Mouse (Mus musculus) brain, adult 2 months (tissue): Measurements from ENCODE around the gene Mlycd.
A peak's percentile ranks its signal among the peaks of the same experiment; 100 is the strongest.

Source experiments
- DNase-seq: peaks from one replicate; pipeline ENCODE4 v3.0.0; 2011; ENCODE audit warnings: low read depth, low spot score

Gene Mlycd

DNA sequence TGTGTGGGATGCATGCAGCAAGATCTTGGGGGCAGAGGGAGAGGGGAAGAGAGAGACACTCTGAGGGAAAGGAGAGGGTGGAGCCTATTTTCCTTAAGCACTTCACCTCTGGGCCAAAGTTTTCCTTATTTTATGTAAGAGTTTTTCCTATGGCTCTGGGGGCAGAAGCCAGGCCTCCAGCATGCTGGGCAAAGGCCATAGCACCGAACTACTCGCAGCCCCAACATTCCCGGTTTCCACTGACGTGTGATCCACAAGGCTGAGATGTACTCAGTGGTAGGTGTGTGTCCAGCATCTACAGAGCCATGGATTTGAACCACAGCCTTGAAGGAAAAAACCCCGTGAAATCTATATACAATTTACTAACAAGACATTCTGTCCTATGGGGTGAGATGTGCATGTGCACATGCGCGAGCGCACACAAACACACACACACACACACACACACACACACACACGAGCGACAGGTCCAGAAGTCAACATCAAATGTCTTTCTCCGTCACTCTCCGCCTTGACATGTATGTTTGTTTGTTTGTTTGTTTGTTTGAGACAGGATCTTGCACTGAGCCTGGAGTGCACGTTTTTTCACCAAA is 39.0 kb downstream of the Mlycd start, which contains the start of gene Osgin1:
Osgin1 (plus strand) TSS at position 543 of the 593 bp plus-strand sequence.
- no peak for DNase-seq

- no peak for DNase-seq
These were observed 39.9 kb downstream of the Mlycd start for GRCm38 (mm10) chr8:119434569-119434968.

DNA sequence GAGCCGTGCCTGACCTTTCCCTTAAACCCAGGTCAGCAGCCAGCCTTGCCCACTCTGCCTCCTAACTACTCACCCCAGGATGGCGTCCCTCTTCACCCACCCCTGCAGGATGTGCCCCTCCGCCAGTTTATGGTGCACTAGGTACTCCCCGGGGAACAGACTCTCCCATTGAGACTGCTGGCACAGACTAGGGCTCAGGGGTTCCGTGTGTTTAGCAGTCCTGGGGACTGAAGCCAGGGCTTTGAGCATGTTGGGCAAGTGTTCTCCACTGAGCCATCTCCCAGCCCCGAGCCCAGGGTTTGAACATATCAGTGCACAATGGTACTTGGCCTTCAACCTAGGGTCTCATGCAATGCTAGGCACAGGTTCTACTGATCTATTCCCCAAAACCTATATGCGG is 40.8 kb downstream of the Mlycd start:
- DNase-seq, result no peak

DNA sequence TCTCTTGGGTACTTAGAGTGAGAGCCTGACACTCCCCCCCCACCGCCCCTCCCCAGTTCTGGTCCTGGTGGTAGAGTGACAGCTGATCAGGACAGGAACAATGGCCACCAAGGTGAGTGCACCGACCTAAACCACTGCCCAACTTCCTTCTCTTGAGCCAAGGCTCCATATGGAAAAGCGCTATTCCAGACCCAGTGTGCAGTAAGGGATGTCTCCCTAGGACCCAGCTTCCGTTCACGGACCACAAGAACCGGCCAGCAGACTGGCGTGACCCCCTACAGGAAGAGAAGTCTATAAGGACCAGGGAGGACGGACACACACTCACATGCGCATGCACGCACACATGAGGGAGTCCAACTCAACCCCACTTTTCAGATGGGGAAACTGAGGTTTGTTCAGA is 41.7 kb downstream of the Mlycd start:
- no peak for DNase-seq

GRCm38 (mm10) chr8:119436933-119437332 is 42.3 kb downstream of the Mlycd start:
- DNase-seq, result no peak

DNA sequence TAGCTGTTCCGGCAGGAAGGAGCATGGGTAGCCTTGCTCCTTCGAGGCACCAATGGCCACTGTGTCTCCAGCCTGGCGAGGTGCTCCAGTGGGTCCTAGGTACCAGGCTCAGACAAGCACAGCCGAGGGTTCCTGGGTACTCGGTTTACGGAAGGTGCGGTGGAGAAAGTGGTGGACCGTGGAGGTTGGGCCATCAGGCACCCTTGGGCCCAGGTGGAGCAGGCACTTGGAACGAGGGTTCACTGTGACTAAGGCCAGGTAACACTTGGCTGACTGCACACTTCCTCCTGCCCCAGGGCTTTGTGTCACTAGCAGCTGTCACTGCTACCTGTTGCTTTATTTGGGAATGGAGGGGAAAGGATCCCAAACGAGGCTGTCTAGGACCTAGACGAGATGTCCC is 42.8 kb downstream of the Mlycd start:
- no peak for DNase-seq

DNA sequence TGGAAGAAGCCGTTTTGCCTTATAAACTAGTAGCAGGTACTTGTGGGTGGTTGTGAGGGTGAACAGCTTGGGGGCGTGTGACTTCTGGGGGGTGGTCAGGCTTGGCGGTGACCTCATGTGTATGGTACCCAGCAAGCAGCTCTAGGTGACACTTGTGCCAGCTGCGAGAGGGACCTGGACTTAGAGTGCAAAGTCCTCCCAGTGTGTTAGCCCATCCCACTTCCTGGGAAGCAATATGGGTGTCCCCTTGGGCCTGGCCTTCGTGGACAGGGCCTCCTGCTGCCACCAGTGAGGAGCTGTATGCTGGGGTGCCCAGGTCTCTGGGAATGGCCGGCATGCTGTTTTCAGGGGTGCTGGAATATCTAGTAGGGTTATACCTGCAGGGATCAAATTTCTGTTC is 44.2 kb downstream of the Mlycd start:
- DNase-seq, result no peak

DNA sequence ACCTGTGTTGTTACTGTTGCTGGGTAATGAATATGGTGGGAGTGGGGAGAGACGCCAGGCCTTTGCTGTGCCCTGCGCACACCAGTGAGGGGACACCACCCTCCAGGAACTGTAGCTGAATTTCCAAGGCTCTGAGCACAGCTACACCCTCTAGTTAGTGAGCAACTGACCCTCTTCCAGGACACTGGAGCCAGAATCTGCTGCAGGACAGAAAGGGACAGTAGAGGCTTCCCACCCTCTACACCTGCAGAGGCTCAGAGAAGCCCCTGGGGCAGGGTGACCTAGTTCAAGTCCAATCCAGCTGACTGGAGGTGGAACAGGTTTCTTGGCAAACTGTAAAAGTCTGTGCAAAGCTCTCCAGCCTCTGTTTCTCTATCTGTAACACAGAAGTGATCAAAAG is 44.7 kb downstream of the Mlycd start:
- DNase-seq, result no peak

- DNase-seq, result no peak
These were observed 45.2 kb downstream of the Mlycd start for GRCm38 (mm10) chr8:119439893-119440249.

DNA sequence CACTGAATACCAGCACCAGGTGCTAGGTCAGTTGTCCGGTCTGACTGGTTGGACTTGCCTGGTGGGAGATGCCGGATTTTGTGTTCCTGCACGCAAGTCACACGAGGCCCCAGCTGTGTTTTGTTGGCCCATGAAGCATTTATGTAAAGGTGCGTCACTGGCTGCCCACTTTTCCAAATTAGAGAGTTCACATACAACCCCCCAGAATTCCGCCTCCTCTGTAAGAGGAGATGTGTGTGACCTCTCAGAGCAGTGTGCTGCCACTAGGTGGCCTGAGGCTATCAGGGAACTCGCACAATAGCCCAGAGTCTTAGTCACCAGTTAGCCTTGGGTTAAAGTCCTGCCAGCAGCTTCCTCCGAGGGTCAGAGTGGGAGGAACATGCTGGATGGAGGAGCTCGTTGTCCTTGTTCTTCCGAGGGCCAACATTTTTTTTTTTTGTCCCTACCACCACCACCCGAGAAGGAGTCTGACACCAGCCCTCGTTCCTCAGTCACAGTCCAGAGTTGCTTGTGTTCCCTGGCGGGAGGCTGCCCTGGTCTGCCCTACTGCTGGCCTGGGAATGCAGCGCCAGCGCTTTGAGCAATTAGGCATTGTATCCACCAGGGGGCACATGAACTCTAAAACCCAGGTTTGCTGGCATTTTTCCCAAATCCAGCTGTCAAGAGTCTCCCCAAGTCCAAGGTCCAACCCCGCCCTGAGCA is 45.7 kb downstream of the Mlycd start:
- DNase-seq, result peak; percentile 85

- no peak for DNase-seq
These were observed 46.2 kb downstream of the Mlycd start for GRCm38 (mm10) chr8:119440952-119441270.

DNA sequence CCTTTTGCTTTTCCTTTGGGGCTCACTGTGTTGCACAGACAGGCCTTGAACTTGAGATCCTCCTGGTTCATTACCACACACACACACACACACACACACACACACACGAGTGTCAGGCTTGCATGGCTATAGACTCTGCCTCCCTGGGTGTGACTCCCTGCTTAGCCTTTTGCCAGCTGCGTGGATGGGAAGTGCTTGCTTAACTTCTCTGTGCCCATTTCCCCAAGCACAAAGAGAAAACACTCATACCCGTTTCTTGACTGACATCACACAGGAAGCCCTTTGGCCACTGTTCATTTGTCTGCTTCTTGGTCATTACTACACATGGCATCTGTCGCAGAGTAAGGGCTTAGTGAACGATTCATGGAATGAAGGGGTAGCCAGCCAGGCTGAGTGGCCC is 47.3 kb downstream of the Mlycd start:
- DNase-seq, result no peak

GRCm38 (mm10) chr8:119442970-119443369 is 48.3 kb downstream of the Mlycd start:
- no peak for DNase-seq

DNA sequence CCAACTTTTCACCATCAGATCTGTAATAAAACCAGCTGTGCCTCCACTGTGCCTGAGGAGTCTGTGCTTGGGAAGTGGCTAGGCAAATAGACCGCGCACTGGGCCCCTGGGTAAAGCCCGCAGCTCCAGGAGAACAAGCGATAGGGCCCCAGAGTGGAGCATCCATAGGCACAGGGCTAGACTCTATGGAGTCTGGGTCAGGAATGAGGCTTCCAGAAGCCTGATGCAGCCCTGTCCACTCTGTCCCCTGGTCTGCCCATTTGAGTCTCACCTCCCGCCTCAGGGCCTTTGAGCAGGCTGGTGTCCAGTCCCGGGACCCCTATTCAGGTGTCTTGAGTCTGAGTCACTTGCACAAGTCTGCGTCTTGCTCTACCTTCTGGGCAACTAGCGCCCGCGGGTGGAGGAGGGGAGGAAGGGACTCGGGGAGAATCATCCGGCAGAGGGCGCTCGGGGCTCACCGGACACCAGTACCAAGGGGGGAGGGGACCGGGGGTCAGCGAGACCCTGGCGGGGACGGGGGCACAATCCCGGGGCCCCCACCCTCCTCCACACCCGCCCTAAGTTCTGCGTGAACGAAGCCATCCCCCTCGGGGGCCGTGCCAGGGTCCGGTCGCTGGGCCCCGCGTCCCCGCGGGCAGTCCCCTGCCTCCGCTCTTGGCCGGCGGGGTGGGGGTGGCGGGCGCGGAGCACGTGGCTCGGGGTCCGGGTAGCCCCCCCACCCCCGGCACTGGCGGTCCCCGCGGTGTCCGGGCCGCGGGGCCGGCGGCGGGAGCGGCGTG is 51.7 kb downstream of the Mlycd start, which contains the start of gene Necab2:
Necab2 (plus strand) TSS at position 509 of the 779 bp plus-strand sequence.
- DNase-seq, result peak; percentile 83

- no peak for DNase-seq
These were observed 52.5 kb downstream of the Mlycd start for GRCm38 (mm10) chr8:119446990-119447780.

GRCm38 (mm10) chr8:119447781-119448170 is 53.1 kb downstream of the Mlycd start:
- no peak for DNase-seq

DNA sequence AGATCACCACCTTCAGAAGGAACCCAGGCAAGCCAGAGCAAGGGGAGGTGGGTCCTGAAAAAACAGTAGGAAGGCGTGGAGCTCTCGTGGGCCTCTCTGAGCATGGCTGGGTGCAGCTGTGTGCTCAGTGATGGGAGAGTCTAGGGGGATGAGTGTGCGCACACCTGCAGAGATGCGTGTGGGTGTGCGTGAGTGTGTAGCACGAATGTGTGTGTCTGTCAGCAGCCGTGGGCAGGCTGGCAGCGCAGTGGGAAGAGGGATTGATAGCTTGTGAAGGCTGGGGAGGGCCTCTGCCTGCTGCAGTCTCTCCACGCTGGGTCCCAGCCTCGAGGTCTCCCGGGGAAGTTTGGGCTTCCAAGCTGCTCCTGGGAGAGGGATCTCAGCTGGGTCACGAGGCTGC is 54.9 kb downstream of the Mlycd start:
- DNase-seq, result peak; percentile 87

DNA sequence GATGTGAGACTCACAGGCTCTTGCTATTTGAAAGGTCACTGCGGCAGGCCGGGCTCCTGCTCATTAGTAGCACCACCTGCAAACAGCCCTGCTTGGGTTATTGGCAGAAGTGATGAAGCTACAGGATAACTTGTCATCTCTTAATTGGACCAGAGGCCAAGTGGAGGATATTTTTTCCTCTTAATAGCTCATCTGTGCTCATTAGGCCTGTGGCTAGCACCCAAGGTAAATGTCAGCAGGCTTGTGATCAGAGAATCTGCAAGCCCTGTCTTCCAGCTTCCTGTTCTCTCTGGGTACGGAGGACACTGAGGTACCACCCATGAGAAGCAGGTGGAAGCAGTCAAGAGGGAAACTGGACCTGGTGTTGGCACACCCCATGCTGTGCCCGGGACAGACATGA is 56.5 kb downstream of the Mlycd start:
- no peak for DNase-seq

- DNase-seq, result no peak
These were observed 58.2 kb downstream of the Mlycd start for GRCm38 (mm10) chr8:119452919-119453318.

- no peak for DNase-seq
These were observed 61.4 kb downstream of the Mlycd start for GRCm38 (mm10) chr8:119456045-119456444.

- DNase-seq, result peak; percentile 63
These were observed 65.0 kb downstream of the Mlycd start for GRCm38 (mm10) chr8:119459724-119460123.
